Mouse (Mus musculus) MEL (cell line): Measurements from ENCODE around the gene Cfl2.

Experiments used
- CTCF ChIP-seq, 3 experiments: IDR thresholded peaks in 2 of 3; conservative IDR thresholded peaks in 1 of 3; 2 replicates each; pipeline ENCODE4 v1.5.1; 2011 to 2012; ENCODE audit warnings: low read length in 3 of 3, low read depth in 2 of 3, mild to moderate bottlenecking in 2 of 3, improper control_type of control experiment in 1 of 3, inconsistent platforms in 1 of 3, mixed read lengths in 1 of 3, moderate library complexity in 1 of 3; ENCODE audit not compliant: control insufficient read depth in 1 of 3, insufficient read depth in 1 of 3, poor library complexity in 1 of 3, severe bottlenecking in 1 of 3
- MXI1 ChIP-seq: IDR thresholded peaks from 2 replicates; pipeline ENCODE4 v1.6.1; 2011; ENCODE audit warnings: mild to moderate bottlenecking, low read depth, low read length, improper control_type of control experiment
- POLR2AphosphoS2 ChIP-seq: IDR thresholded peaks from 2 replicates; pipeline ENCODE4 v1.6.1; 2011; ENCODE audit warnings: low read length, improper control_type of control experiment
- TCF12 ChIP-seq: IDR thresholded peaks from 2 replicates; pipeline ENCODE4 v1.6.1; 2014; ENCODE audit warnings: low read depth, mild to moderate bottlenecking, inconsistent platforms, low read length, improper control_type of control experiment, moderate library complexity

- no peak for TF ChIP-seq CTCF (IDR thresholded peaks at IDR 0.05 in 2 of 3, conservative IDR thresholded peaks at IDR 0.05 in 1 of 3; ENCODE audit: control insufficient read depth in 1 of 3, insufficient read depth in 1 of 3, low read depth in 2 of 3, low read length in 3 of 3, poor library complexity in 1 of 3, severe bottlenecking in 1 of 3)
- TF ChIP-seq MXI1, result no peak
- no peak for TF ChIP-seq TCF12
- no peak for TF ChIP-seq POLR2AphosphoS2
These were observed 32.8 kb downstream of the Cfl2 start for GRCm38 (mm10) chr12:54829876-54830275.
